Mouse (Mus musculus) forebrain, postnatal 0 days (tissue): ENCODE measurements around the gene Bdh1. TPM values are rescaled to one million over a fixed set of nuclear protein-coding genes. Genes with fewer than 3 reads are reported as not detected.

Experiments
- ATAC-seq: fragments of 200-750 bp; cut with Nextera tagmentation; 2 replicates; pipeline ENCODE4 v1.8.0; 2017; ENCODE audit warnings: mild to moderate bottlenecking, moderate library complexity
- DNase-seq: peaks from one replicate; pipeline ENCODE4 v3.0.0-alpha.2; 2015
- H3K27ac ChIP-seq: fragments of 300-500 bp; sonication (generic); 2 replicates; pipeline ENCODE4 v1.5.1; 2014; ENCODE audit warnings: low read depth, mild to moderate bottlenecking, antibody characterized with exemption, low read length, moderate library complexity, mixed read lengths
- H3K27me3 ChIP-seq: fragments of 300-500 bp; sonication (generic); 2 replicates; pipeline ENCODE4 v1.6.1; 2014; ENCODE audit warnings: mild to moderate bottlenecking, low read length, mixed read lengths; ENCODE audit not compliant: insufficient read depth
- H3K36me3 ChIP-seq: fragments of 300-500 bp; sonication (generic); 2 replicates; pipeline ENCODE4 v1.6.1; 2014; ENCODE audit warnings: mild to moderate bottlenecking, moderate library complexity; ENCODE audit not compliant: insufficient read depth
- H3K4me1 ChIP-seq: fragments of 300-500 bp; sonication (generic); 2 replicates; pipeline ENCODE4 v1.6.1; 2014; ENCODE audit warnings: antibody characterized with exemption; ENCODE audit not compliant: insufficient read depth
- H3K4me2 ChIP-seq: fragments of 300-500 bp; sonication (generic); 2 replicates; pipeline ENCODE4 v1.6.1; 2014; ENCODE audit warnings: low read depth, mild to moderate bottlenecking, moderate library complexity
- H3K4me3 ChIP-seq: fragments of 300-500 bp; sonication (generic); 2 replicates; pipeline ENCODE4 v1.5.1; 2014; ENCODE audit warnings: low read depth, low read length, mixed read lengths
- H3K9ac ChIP-seq: fragments of 300-500 bp; sonication (generic); 2 replicates; pipeline ENCODE4 v1.6.1; 2014; ENCODE audit warnings: mild to moderate bottlenecking
- H3K9me3 ChIP-seq: fragments of 300-500 bp; sonication (generic); 2 replicates; pipeline ENCODE4 v1.6.1; 2016; ENCODE audit warnings: low read length
- CTCF ChIP-seq: sonication (generic); IDR thresholded peaks from 2 replicates; pipeline ENCODE4 v1.5.1; 2016; ENCODE audit warnings: antibody characterized with exemption, control low read depth, low read depth
- WGBS: fragments of 180-500 bp; shearing (Covaris S2); extraction: QIAGEN DNeasy Blood & Tissue Kit; methylation state at CpG from one replicate; pipeline ENCODE4 v1.1.7; 2014; 5-methylcytosine and 5-hydroxymethylcytosine counted together
- polyA plus RNA-seq: library from polyadenylated mRNA; unstranded; fragments of >200 nt; fragmentation: Nextera tagmentation; extraction: Ambion mirVana; gene quantifications from 2 replicates; pipeline ENCODE4 v1.2.1, GENCODE M21; 2015
- total RNA-seq: library from RNA; depleted of rRNA; stranded (reverse); fragments of >200 nt; gene quantifications from 2 replicates; pipeline ENCODE4 v1.2.3, GENCODE M21; 2014; rRNA removed

Bdh1 gene
- total and polyA plus RNA-seq, 2 experiments from 2014 or later = 96.1 to 137 TPM

GRCm38 (mm10) chr16:31507794-31508526, 85.9 kb downstream of the Bdh1 start:
- ATAC-seq = no peak
- H3K36me3 ChIP-seq = no peaks in the 10 kb centered on the region
- no peak overlapping the region for H3K4me2 ChIP-seq
- DNase-seq = no peak
- no peak overlapping the region for H3K9ac ChIP-seq
- H3K27ac ChIP-seq = no peak overlapping the region
- H3K4me1 ChIP-seq = peaks cover 12% of the 10 kb centered on the region
- H3K27me3 ChIP-seq = no peaks in the 10 kb centered on the region
- no peaks in the 10 kb centered on the region for H3K9me3 ChIP-seq
- no peak overlapping the region for H3K4me3 ChIP-seq
- WGBS = 39% methylated on average over 14 of the region's 14 CpGs
- no peak for TF ChIP-seq CTCF

Other genes with a start within 250 kb of the Bdh1 start
- 24.5 and 33.6 TPM in 2 replicates for gene Acap2, start 221.0 kb upstream of the Bdh1 start, total RNA-seq
- gene Acap2, start 221.0 kb upstream of the Bdh1 start, polyA plus RNA-seq = 6.0 and 8.8 TPM in 2 replicates
- gene Ppp1r2, start 147.0 kb upstream of the Bdh1 start, total RNA-seq = 64.9 and 75.5 TPM in 2 replicates
- 84.9 and 101 TPM in 2 replicates for gene Ppp1r2, start 147.0 kb upstream of the Bdh1 start, polyA plus RNA-seq
- gene Apod, start 107.5 kb upstream of the Bdh1 start, total RNA-seq = 81.9 and 84.2 TPM in 2 replicates
- gene Apod, start 107.5 kb upstream of the Bdh1 start, polyA plus RNA-seq = 179 and 215 TPM in 2 replicates
- gene Dlg1, start 241.2 kb downstream of the Bdh1 start, total RNA-seq = 27.7 and 37.7 TPM in 2 replicates
- 6.6 and 11.3 TPM in 2 replicates for gene Dlg1, start 241.2 kb downstream of the Bdh1 start, polyA plus RNA-seq